Mouse (Mus musculus) cerebellum, postnatal 25 days (tissue): ENCODE measurements at regions not wholly inside any gene's neighbourhood (a gene's known extent, or its start where the extent isn't known, plus 50 kb on each side); places are given as distances from the start of the nearest gene placed in this dataset.

Source experiments
- DNase-seq, 2 experiments: peaks; one replicate each; pipeline ENCODE4 v3.0.0; 2021; ENCODE audit warnings: mixed read lengths in 2 of 2

- DNase-seq: no peak
Observed at GRCm38 (mm10) chr13:113736468-113736867, 57.8 kb upstream of the Arl15 start.

- no peak for DNase-seq
Observed at GRCm38 (mm10) chr13:113735611-113736285, 58.6 kb upstream of the Arl15 start.

- DNase-seq: no peak
Observed at GRCm38 (mm10) chr13:113734134-113734794, 60.0 kb upstream of the Arl15 start.

GRCm38 (mm10) chr13:113733734-113734133 is 60.6 kb upstream of the Arl15 start:
- DNase-seq: no peak

GRCm38 (mm10) chr13:113730776-113731400 is 63.4 kb upstream of the Arl15 start:
- no peak for DNase-seq

GRCm38 (mm10) chr13:113730062-113730775 is 64.1 kb upstream of the Arl15 start:
- DNase-seq: no peak

- no peak for DNase-seq
Observed at GRCm38 (mm10) chr13:113729574-113729973, 64.7 kb upstream of the Arl15 start.

- peak in 1 of 2 experiments; percentile 33 for DNase-seq
Observed at GRCm38 (mm10) chr13:113728111-113728510, 64.6 kb upstream of the Hspb3 start.

- DNase-seq: no peak
Observed at GRCm38 (mm10) chr13:113724881-113725837, 61.7 kb upstream of the Hspb3 start.

- no peak for DNase-seq
Observed at GRCm38 (mm10) chr13:113715231-113715630, 51.8 kb upstream of the Hspb3 start.

- no peak for DNase-seq
Observed at GRCm38 (mm10) chr13:113713844-113714243, 50.4 kb upstream of the Hspb3 start.
